Mouse (Mus musculus): ENCODE measurements around the gene Prickle1. TPM values are rescaled to one million over a fixed set of nuclear protein-coding genes. Genes with fewer than 3 reads are reported as not detected.

Prickle1 gene
- polyA plus RNA-seq, 1 experiment = 8.0 TPM

GRCm38 (mm10) chr15:93572889-93573288, 22.8 kb downstream of the Prickle1 start:
- Histone ChIP-seq H3K79me2 (ENCODE audit: control insufficient read depth, insufficient read depth) (no peaks in the 10 kb centered on the region), H3K27me3 (ENCODE audit: control insufficient read depth, insufficient read depth, insufficient read length) (no peaks in the 10 kb centered on the region), H3K36me3 (ENCODE audit: control insufficient read depth, insufficient read depth) (no peaks in the 10 kb centered on the region), H3ac (ENCODE audit: control insufficient read depth, insufficient read length) (no peak overlapping the region), H3K4me2 (ENCODE audit: low read depth) (no peak overlapping the region), H3K4me3 (no peak overlapping the region)
- TF ChIP-seq CEBPB (IDR thresholded peaks at IDR 0.05; ENCODE audit: insufficient read depth, poor library complexity, severe bottlenecking) (no peak), USF1 (IDR thresholded peaks at IDR 0.05; ENCODE audit: low read depth) (no peak), MAX (IDR thresholded peaks at IDR 0.05; ENCODE audit: low read depth) (no peak), REST (IDR thresholded peaks at IDR 0.05; ENCODE audit: insufficient read depth, insufficient read length) (no peak)

GRCm38 (mm10) chr15:93570881-93571495, 24.7 kb downstream of the Prickle1 start:
- Histone ChIP-seq H3K27me3 (ENCODE audit: control insufficient read depth, insufficient read depth, insufficient read length) (no peaks in the 10 kb centered on the region), H3ac (ENCODE audit: control insufficient read depth, insufficient read length) (no peak overlapping the region), H3K4me2 (ENCODE audit: low read depth) (no peak overlapping the region), H3K4me3 (no peak overlapping the region), H3K79me2 (ENCODE audit: control insufficient read depth, insufficient read depth) (no peaks in the 10 kb centered on the region), H3K36me3 (ENCODE audit: control insufficient read depth, insufficient read depth) (no peaks in the 10 kb centered on the region)
- TF ChIP-seq MYOG (IDR thresholded peaks at IDR 0.05; ENCODE audit: control insufficient read depth in 1 of 3, insufficient read depth in 1 of 3, insufficient read length in 2 of 3, low read depth in 2 of 3) (no peak), MYOD1 (IDR thresholded peaks at IDR 0.05; ENCODE audit: control insufficient read depth in 1 of 3, insufficient read length in 2 of 3, low read depth in 2 of 3) (no peak), POLR2A (IDR thresholded peaks at IDR 0.05; ENCODE audit: insufficient read length, low read depth) (no peak), POLR2AphosphoS2 (IDR thresholded peaks at IDR 0.05; ENCODE audit: insufficient read length, low read depth) (no peak), SRF (IDR thresholded peaks at IDR 0.05; ENCODE audit: control insufficient read depth, insufficient read length, low read depth) (no peak), TCF12 (IDR thresholded peaks at IDR 0.05; ENCODE audit: insufficient read depth, poor library complexity, severe bottlenecking) (no peak), TCF3 (IDR thresholded peaks at IDR 0.05; ENCODE audit: insufficient read length, low read depth) (no peak), USF1 (IDR thresholded peaks at IDR 0.05; ENCODE audit: low read depth) (no peak), E2F4 (IDR thresholded peaks at IDR 0.05; ENCODE audit: insufficient read depth) (no peak)

DNA sequence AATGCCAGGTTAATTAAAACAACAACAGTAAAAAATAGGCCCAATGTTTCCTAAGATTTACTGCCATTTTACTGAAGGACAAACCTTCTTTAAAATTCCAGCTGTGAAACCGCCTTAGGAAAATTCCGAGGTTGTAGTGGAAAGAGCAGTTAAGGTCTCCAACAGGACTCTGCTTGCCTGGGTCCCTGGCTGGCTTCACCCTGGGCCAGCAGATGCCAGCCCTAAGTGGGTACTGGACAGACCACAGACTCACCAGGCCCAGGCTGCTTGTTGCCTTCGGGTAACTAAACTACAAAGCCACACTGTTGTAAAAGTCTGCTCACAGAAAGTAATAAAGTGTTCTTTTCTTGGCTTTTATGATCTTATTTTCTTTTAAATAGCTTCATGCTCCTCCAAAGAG, 26.8 kb downstream of the Prickle1 start:
- Histone ChIP-seq H3ac (ENCODE audit: control insufficient read depth, insufficient read length) (no peak overlapping the region), H3K4me2 (ENCODE audit: low read depth) (no peak overlapping the region), H3K36me3 (ENCODE audit: control insufficient read depth, insufficient read depth) (no peaks in the 10 kb centered on the region), H3K79me2 (ENCODE audit: control insufficient read depth, insufficient read depth) (no peaks in the 10 kb centered on the region), H3K27me3 (ENCODE audit: control insufficient read depth, insufficient read depth, insufficient read length) (no peaks in the 10 kb centered on the region), H3K4me3 (no peak overlapping the region)
- TF ChIP-seq MYOD1 (IDR thresholded peaks at IDR 0.05; ENCODE audit: control insufficient read depth in 1 of 3, insufficient read length in 2 of 3, low read depth in 2 of 3) = no peak
- TF ChIP-seq POLR2AphosphoS2 (IDR thresholded peaks at IDR 0.05; ENCODE audit: insufficient read length, low read depth) = no peak
- TF ChIP-seq USF1 (IDR thresholded peaks at IDR 0.05; ENCODE audit: low read depth) = no peak
- TF ChIP-seq E2F4 (IDR thresholded peaks at IDR 0.05; ENCODE audit: insufficient read depth) = no peak
- no peak for TF ChIP-seq REST (IDR thresholded peaks at IDR 0.05; ENCODE audit: insufficient read depth, insufficient read length)
- no peak for TF ChIP-seq POLR2A (IDR thresholded peaks at IDR 0.05; ENCODE audit: insufficient read length, low read depth)
- no peak for TF ChIP-seq MAX (IDR thresholded peaks at IDR 0.05; ENCODE audit: low read depth)
- TF ChIP-seq TCF12 (IDR thresholded peaks at IDR 0.05; ENCODE audit: insufficient read depth, poor library complexity, severe bottlenecking) = no peak
- no peak for TF ChIP-seq MYOG (IDR thresholded peaks at IDR 0.05; ENCODE audit: control insufficient read depth in 1 of 3, insufficient read depth in 1 of 3, insufficient read length in 2 of 3, low read depth in 2 of 3)
- no peak for TF ChIP-seq CEBPB (IDR thresholded peaks at IDR 0.05; ENCODE audit: insufficient read depth, poor library complexity, severe bottlenecking)
- no peak for TF ChIP-seq SRF (IDR thresholded peaks at IDR 0.05; ENCODE audit: control insufficient read depth, insufficient read length, low read depth)
- no peak for TF ChIP-seq TCF3 (IDR thresholded peaks at IDR 0.05; ENCODE audit: insufficient read length, low read depth)

- Histone ChIP-seq H3K4me2 (ENCODE audit: low read depth) (no peak overlapping the region), H3K36me3 (ENCODE audit: control insufficient read depth, insufficient read depth) (no peaks in the 10 kb centered on the region), H3K4me3 (no peak overlapping the region), H3ac (ENCODE audit: control insufficient read depth, insufficient read length) (no peak overlapping the region), H3K79me2 (ENCODE audit: control insufficient read depth, insufficient read depth) (no peaks in the 10 kb centered on the region), H3K27me3 (ENCODE audit: control insufficient read depth, insufficient read depth, insufficient read length) (no peaks in the 10 kb centered on the region)
- TF ChIP-seq USF1 (IDR thresholded peaks at IDR 0.05; ENCODE audit: low read depth) (no peak), MAX (IDR thresholded peaks at IDR 0.05; ENCODE audit: low read depth) (no peak), E2F4 (IDR thresholded peaks at IDR 0.05; ENCODE audit: insufficient read depth) (no peak), TCF3 (IDR thresholded peaks at IDR 0.05; ENCODE audit: insufficient read length, low read depth) (no peak), TCF12 (IDR thresholded peaks at IDR 0.05; ENCODE audit: insufficient read depth, poor library complexity, severe bottlenecking) (no peak)
These were observed 28.0 kb downstream of the Prickle1 start for GRCm38 (mm10) chr15:93567546-93568307.

DNA sequence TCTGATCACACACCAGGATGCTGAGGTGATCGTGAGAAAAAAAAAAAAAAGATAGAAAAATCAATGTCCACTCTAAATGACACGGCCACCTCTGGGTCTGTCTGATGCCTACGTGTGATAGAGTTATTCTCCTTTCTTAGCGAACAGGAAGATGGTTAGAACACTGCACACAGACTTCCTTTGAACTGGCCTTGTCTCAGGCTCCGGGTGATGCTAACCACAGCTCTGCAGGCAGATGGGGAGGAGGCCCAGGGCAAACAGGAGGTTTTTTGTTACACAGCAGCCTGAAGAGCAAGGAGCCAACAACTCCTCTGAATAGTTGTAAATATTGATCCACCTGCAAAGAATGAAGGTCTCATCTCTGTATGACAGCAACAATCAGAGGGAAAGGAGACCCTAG, 32.2 kb downstream of the Prickle1 start:
- Histone ChIP-seq H3K4me2 (ENCODE audit: low read depth) (no peak overlapping the region), H3K36me3 (ENCODE audit: control insufficient read depth, insufficient read depth) (peaks cover 3% of the 10 kb centered on the region), H3K27me3 (ENCODE audit: control insufficient read depth, insufficient read depth, insufficient read length) (no peaks in the 10 kb centered on the region), H3K79me2 (ENCODE audit: control insufficient read depth, insufficient read depth) (no peaks in the 10 kb centered on the region), H3K4me3 (no peak overlapping the region), H3ac (ENCODE audit: control insufficient read depth, insufficient read length) (no peak overlapping the region)
- no peak for TF ChIP-seq SRF (IDR thresholded peaks at IDR 0.05; ENCODE audit: control insufficient read depth, insufficient read length, low read depth)
- no peak for TF ChIP-seq CEBPB (IDR thresholded peaks at IDR 0.05; ENCODE audit: insufficient read depth, poor library complexity, severe bottlenecking)
- no peak for TF ChIP-seq MYOD1 (IDR thresholded peaks at IDR 0.05; ENCODE audit: control insufficient read depth in 1 of 3, insufficient read length in 2 of 3, low read depth in 2 of 3)
- no peak for TF ChIP-seq MAX (IDR thresholded peaks at IDR 0.05; ENCODE audit: low read depth)
- no peak for TF ChIP-seq TCF3 (IDR thresholded peaks at IDR 0.05; ENCODE audit: insufficient read length, low read depth)
- TF ChIP-seq TCF12 (IDR thresholded peaks at IDR 0.05; ENCODE audit: insufficient read depth, poor library complexity, severe bottlenecking) = no peak
- TF ChIP-seq POLR2A (IDR thresholded peaks at IDR 0.05; ENCODE audit: insufficient read length, low read depth) = no peak
- no peak for TF ChIP-seq USF1 (IDR thresholded peaks at IDR 0.05; ENCODE audit: low read depth)
- no peak for TF ChIP-seq POLR2AphosphoS2 (IDR thresholded peaks at IDR 0.05; ENCODE audit: insufficient read length, low read depth)
- no peak for TF ChIP-seq REST (IDR thresholded peaks at IDR 0.05; ENCODE audit: insufficient read depth, insufficient read length)
- no peak for TF ChIP-seq E2F4 (IDR thresholded peaks at IDR 0.05; ENCODE audit: insufficient read depth)
- TF ChIP-seq MYOG (IDR thresholded peaks at IDR 0.05; ENCODE audit: control insufficient read depth in 1 of 3, insufficient read depth in 1 of 3, insufficient read length in 2 of 3, low read depth in 2 of 3) = no peak
